Mouse (Mus musculus) v-Abl transformed pro-B cells (cell line): ENCODE results near the gene Srd5a1.

Experiments used
- in situ Hi-C, 2 experiments: fragments of 400-800 bp; cut with MboI; formaldehyde crosslinking; loops; one replicate each; pipeline ENCODE4 v1.15.1; 2025; ENCODE audit not compliant: unreplicated experiment in 2 of 2

Gene Srd5a1

GRCm38 (mm10) chr13:69583591-69583990 is 27.7 kb downstream of the Srd5a1 start:
- in situ Hi-C loops, result no loop called here

GRCm38 (mm10) chr13:69582411-69582810 is 28.8 kb downstream of the Srd5a1 start:
- in situ Hi-C loops, result no loop called here

- in situ Hi-C loops, result no loop called here
Measured at GRCm38 (mm10) chr13:69577181-69577834, 33.9 kb downstream of the Srd5a1 start.

- in situ Hi-C loops, result no loop called here
Measured at GRCm38 (mm10) chr13:69576676-69577075, 34.6 kb downstream of the Srd5a1 start.

- in situ Hi-C loops, result loop anchor here (25.0 kb wide), 2 partner anchors 415 to 1015 kb away; no protein-coding TSS in a partner anchor
Measured at GRCm38 (mm10) chr13:69572594-69572993, 38.6 kb downstream of the Srd5a1 start.

- in situ Hi-C loops, result loop anchor here (25.0 kb wide), 2 partner anchors 418 to 1018 kb away; no protein-coding TSS in a partner anchor
Measured at GRCm38 (mm10) chr13:69569201-69569600, 42.0 kb downstream of the Srd5a1 start.

GRCm38 (mm10) chr13:69565401-69565800 is 45.8 kb downstream of the Srd5a1 start:
- in situ Hi-C loops, result loop anchor here (25.0 kb wide), 2 partner anchors 422 to 1022 kb away; no protein-coding TSS in a partner anchor

- in situ Hi-C loops, result loop anchor here (25.0 kb wide), 2 partner anchors 423 to 1023 kb away; no protein-coding TSS in a partner anchor
Measured at GRCm38 (mm10) chr13:69564573-69564972, 46.7 kb downstream of the Srd5a1 start.

- in situ Hi-C loops, result loop anchor here (25.0 kb wide), 2 partner anchors 423 to 1023 kb away; no protein-coding TSS in a partner anchor
Measured at GRCm38 (mm10) chr13:69563905-69564304, 47.3 kb downstream of the Srd5a1 start.

- in situ Hi-C loops, result loop anchor here (25.0 kb wide), 2 partner anchors 424 to 1024 kb away; no protein-coding TSS in a partner anchor
Measured at GRCm38 (mm10) chr13:69562654-69563574, 48.3 kb downstream of the Srd5a1 start.

- in situ Hi-C loops, result loop anchor here (25.0 kb wide), 2 partner anchors 425 to 1025 kb away; no protein-coding TSS in a partner anchor
Measured at GRCm38 (mm10) chr13:69562004-69562403, 49.2 kb downstream of the Srd5a1 start.

GRCm38 (mm10) chr13:69559291-69559961 is 51.8 kb downstream of the Srd5a1 start:
- in situ Hi-C loops, result loop anchor here (10.0 to 25.0 kb wide), 4 partner anchors 428 to 1028 kb away; no protein-coding TSS in a partner anchor

- in situ Hi-C loops, result loop anchor here (10.0 to 25.0 kb wide), 4 partner anchors 429 to 1029 kb away; no protein-coding TSS in a partner anchor
Measured at GRCm38 (mm10) chr13:69558098-69558660, 53.1 kb downstream of the Srd5a1 start.

GRCm38 (mm10) chr13:69556728-69557127 is 54.5 kb downstream of the Srd5a1 start:
- in situ Hi-C loops, result loop anchor here (10.0 to 25.0 kb wide), 4 partner anchors 431 to 1031 kb away; no protein-coding TSS in a partner anchor

GRCm38 (mm10) chr13:69555957-69556482 is 55.2 kb downstream of the Srd5a1 start:
- in situ Hi-C loops, result loop anchor here (10.0 to 25.0 kb wide), 4 partner anchors 431 to 1031 kb away; no protein-coding TSS in a partner anchor

GRCm38 (mm10) chr13:69555045-69555444 is 56.2 kb downstream of the Srd5a1 start:
- in situ Hi-C loops, result loop anchor here (10.0 to 25.0 kb wide), 4 partner anchors 432 to 1032 kb away; no protein-coding TSS in a partner anchor

GRCm38 (mm10) chr13:69554255-69554654 is 57.0 kb downstream of the Srd5a1 start:
- in situ Hi-C loops, result loop anchor here (5.0 to 25.0 kb wide), 6 partner anchors 98 to 1033 kb away; no protein-coding TSS in a partner anchor

- in situ Hi-C loops, result loop anchor here (5.0 to 25.0 kb wide), 6 partner anchors 99 to 1034 kb away; no protein-coding TSS in a partner anchor
Measured at GRCm38 (mm10) chr13:69553024-69553423, 58.2 kb downstream of the Srd5a1 start.

GRCm38 (mm10) chr13:69550831-69551230 is 60.4 kb downstream of the Srd5a1 start:
- in situ Hi-C loops, result loop anchor here (5.0 to 25.0 kb wide), 6 partner anchors 101 to 1036 kb away; no protein-coding TSS in a partner anchor
